Mouse (Mus musculus) embryonic facial prominence, embryonic 13.5 days (tissue): ENCODE data around the gene Dmbt1. TPM values are rescaled to one million over a fixed set of nuclear protein-coding genes. Genes with fewer than 3 reads are reported as not detected.

Experiments
- ATAC-seq: fragments of 200-750 bp; cut with Nextera tagmentation; 2 replicates; pipeline ENCODE4 v1.8.0; 2017; ENCODE audit warnings: low read depth; ENCODE audit not compliant: insufficient number of reproducible peaks, insufficient read depth, low FRiP score, low TSS enrichment
- H3K27ac ChIP-seq: fragments of 300-500 bp; sonication (generic); 2 replicates; pipeline ENCODE4 v1.5.1; 2015; ENCODE audit warnings: moderate library complexity, mild to moderate bottlenecking, inconsistent platforms
- H3K27me3 ChIP-seq: fragments of 300-500 bp; sonication (generic); 2 replicates; pipeline ENCODE4 v1.6.1; 2015; ENCODE audit warnings: mild to moderate bottlenecking, inconsistent platforms
- H3K36me3 ChIP-seq: fragments of 300-500 bp; sonication (generic); 2 replicates; pipeline ENCODE4 v1.6.1; 2015; ENCODE audit warnings: mild to moderate bottlenecking, inconsistent platforms
- H3K4me1 ChIP-seq: fragments of 300-500 bp; sonication (generic); 2 replicates; pipeline ENCODE4 v1.6.1; 2015; ENCODE audit warnings: inconsistent platforms
- H3K4me2 ChIP-seq: fragments of 300-500 bp; sonication (generic); 2 replicates; pipeline ENCODE4 v1.6.1; 2015; ENCODE audit warnings: moderate library complexity, mild to moderate bottlenecking, inconsistent platforms
- H3K4me3 ChIP-seq: fragments of 300-500 bp; sonication (generic); 2 replicates; pipeline ENCODE4 v1.5.1; 2015; ENCODE audit warnings: mild to moderate bottlenecking, inconsistent platforms
- H3K9ac ChIP-seq: fragments of 300-500 bp; sonication (generic); 2 replicates; pipeline ENCODE4 v1.6.1; 2015; ENCODE audit warnings: mild to moderate bottlenecking, inconsistent platforms
- H3K9me3 ChIP-seq: fragments of 300-500 bp; sonication (generic); 2 replicates; pipeline ENCODE4 v1.6.1; 2016; ENCODE audit warnings: inconsistent platforms
- whole genome bisulfite sequencing: fragments of 180-500 bp; shearing (Covaris S2); methylation state at CpG from one replicate; pipeline ENCODE4 v1.1.7; 2015; ENCODE audit warnings: mixed read lengths; 5-methylcytosine and 5-hydroxymethylcytosine counted together
- polyA plus RNA-seq: library from polyadenylated mRNA; unstranded; fragments of >200 nt; fragmentation: Nextera tagmentation; extraction: Ambion mirVana; gene quantifications from 2 replicates; pipeline ENCODE4 v1.2.1, GENCODE M21; 2015

Dmbt1 gene
- polyA plus RNA-seq, result 0.12 TPM in 1 of 2 replicates, not detected in the other

DNA sequence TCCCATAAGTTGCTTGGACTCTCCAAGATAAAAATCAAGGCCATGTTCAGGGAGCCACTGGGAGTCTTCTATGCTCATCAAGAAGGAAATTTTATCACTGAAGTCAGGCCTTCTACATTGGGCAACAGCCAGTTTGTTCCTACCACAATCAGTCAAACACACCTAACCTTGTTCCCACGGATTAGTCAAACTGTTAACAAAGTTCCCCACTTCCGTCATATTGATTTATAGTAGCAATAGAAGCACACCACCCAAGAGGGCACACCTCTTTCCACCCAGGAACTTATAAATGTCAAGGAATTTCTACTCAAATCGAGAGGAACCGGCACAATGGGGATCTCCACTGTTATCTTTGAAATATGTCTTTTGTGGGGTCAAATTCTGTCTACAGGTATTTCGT is at the start of gene Dmbt1:
Dmbt1 (plus strand) TSS at position 299 of the 400 bp plus-strand sequence.
- Histone ChIP-seq H3K4me2 (no peak within 1 kb of the TSS), H3K9ac (no peak within 1 kb of the TSS), H3K4me1 (no peaks in the 10 kb centered on the region), H3K27me3 (no peaks in the 10 kb centered on the region), H3K27ac (no peak within 1 kb of the TSS), H3K4me3 (no peak within 1 kb of the TSS), H3K36me3 (no peaks in the 10 kb centered on the region), H3K9me3 (no peaks in the 10 kb centered on the region)
- 81% methylated on average over 5 of the region's 5 CpGs for WGBS
- no peak for ATAC-seq

DNA sequence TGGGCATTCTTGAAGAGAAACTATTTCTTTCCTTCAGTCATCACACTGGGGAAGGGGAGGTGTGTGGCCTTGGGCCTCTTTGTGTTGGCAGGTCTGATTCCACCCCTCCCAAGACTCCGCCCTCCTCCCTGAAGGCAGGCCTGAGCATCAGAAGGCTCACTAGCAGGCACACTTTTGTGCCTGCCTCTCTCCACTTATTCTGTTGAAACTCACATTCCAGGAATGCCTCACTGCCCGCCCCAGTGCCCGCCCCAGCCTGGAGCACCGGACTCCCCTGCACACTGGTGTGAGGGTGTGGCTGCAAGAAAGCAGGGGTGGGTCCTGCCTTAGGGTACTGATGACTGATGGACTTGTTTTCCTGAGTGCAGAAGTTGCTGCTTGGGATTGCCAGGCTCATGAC is 49.5 kb upstream of the Dmbt1 start:
- peak; percentile 63 for ATAC-seq
- H3K36me3 ChIP-seq, result no peaks in the 10 kb centered on the region
- 30% methylated on average over 4 of the region's 4 CpGs for WGBS
- peak overlapping the region; percentile 51 for H3K27ac ChIP-seq
- no peak overlapping the region for H3K4me3 ChIP-seq
- H3K9me3 ChIP-seq, result no peaks in the 10 kb centered on the region
- H3K4me1 ChIP-seq, result peaks cover 23% of the 10 kb centered on the region
- H3K4me2 ChIP-seq, result no peak overlapping the region
- H3K9ac ChIP-seq, result no peak overlapping the region
- H3K27me3 ChIP-seq, result no peaks in the 10 kb centered on the region

GRCm38 (mm10) chr7:130982881-130983280 is 49.0 kb upstream of the Dmbt1 start:
- H3K4me1 ChIP-seq, result peaks cover 20% of the 10 kb centered on the region
- H3K27ac ChIP-seq, result no peak overlapping the region; the same call in 1 of the 2 replicates
- no peaks in the 10 kb centered on the region for H3K27me3 ChIP-seq
- no peak overlapping the region for H3K4me3 ChIP-seq
- no peak overlapping the region for H3K9ac ChIP-seq
- 65% methylated on average over 3 of the region's 3 CpGs for WGBS
- H3K4me2 ChIP-seq, result no peak overlapping the region
- no peaks in the 10 kb centered on the region for H3K9me3 ChIP-seq
- no peaks in the 10 kb centered on the region for H3K36me3 ChIP-seq
- ATAC-seq, result no peak

DNA sequence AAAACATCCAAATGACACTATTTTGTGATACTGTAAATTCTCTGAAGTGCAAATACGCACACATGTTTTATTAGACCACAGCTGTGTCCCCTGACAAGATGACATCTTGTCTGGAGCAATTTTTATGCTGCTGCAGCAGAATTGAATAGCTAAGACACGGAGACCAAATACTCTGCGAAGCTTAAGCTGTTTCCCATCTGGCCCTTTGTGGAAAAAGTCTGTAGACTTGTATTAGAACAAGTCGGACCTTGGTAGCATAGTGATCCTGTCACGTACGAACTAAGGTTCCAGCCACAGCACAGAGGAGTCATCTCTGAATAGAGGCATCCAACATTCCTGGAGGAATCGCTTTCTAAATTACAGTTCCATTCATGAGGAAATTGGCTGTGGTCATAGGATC is 47.6 kb upstream of the Dmbt1 start:
- no peaks in the 10 kb centered on the region for H3K9me3 ChIP-seq
- peaks cover 22% of the 10 kb centered on the region for H3K4me1 ChIP-seq
- no peak overlapping the region for H3K27ac ChIP-seq
- no peak for ATAC-seq
- H3K4me3 ChIP-seq, result no peak overlapping the region
- WGBS, result 69% methylated on average over 7 of the region's 7 CpGs
- no peak overlapping the region for H3K9ac ChIP-seq
- H3K36me3 ChIP-seq, result no peaks in the 10 kb centered on the region
- no peak overlapping the region for H3K4me2 ChIP-seq
- no peaks in the 10 kb centered on the region for H3K27me3 ChIP-seq

DNA sequence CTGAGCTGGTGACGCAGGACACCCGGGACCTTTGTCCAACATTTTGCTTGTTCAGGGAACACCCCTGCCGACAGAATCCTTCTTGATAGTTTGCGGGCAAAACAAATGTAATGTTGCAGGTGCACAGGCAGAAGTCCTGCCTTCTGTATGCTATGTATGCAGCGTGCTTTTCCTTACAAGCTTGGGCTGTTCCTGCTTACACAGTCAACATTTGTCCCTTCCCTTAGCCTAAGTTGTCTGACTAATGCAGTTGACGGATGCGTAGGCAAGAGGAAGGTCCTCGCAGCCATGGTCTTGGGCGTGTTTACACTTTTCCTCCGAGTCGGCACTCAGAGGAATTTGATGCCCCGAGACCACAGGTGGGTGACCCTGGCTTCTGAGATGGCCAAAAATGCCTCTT is 46.7 kb upstream of the Dmbt1 start:
- no peak for ATAC-seq
- no peak overlapping the region for H3K27ac ChIP-seq

GRCm38 (mm10) chr7:130985716-130986115 is 46.1 kb upstream of the Dmbt1 start:
- 90% methylated on average over 3 of the region's 3 CpGs for WGBS

More for the DNA sequence above, 46.7 kb upstream of the Dmbt1 start:
- no peak overlapping the region for H3K4me3 ChIP-seq
- H3K27me3 ChIP-seq, result no peaks in the 10 kb centered on the region
- H3K9ac ChIP-seq, result no peak overlapping the region
- H3K36me3 ChIP-seq, result no peaks in the 10 kb centered on the region
- WGBS, result 91% methylated on average over 12 of the region's 12 CpGs
- H3K4me1 ChIP-seq, result peaks cover 22% of the 10 kb centered on the region
- no peaks in the 10 kb centered on the region for H3K9me3 ChIP-seq
- H3K4me2 ChIP-seq, result no peak overlapping the region

DNA sequence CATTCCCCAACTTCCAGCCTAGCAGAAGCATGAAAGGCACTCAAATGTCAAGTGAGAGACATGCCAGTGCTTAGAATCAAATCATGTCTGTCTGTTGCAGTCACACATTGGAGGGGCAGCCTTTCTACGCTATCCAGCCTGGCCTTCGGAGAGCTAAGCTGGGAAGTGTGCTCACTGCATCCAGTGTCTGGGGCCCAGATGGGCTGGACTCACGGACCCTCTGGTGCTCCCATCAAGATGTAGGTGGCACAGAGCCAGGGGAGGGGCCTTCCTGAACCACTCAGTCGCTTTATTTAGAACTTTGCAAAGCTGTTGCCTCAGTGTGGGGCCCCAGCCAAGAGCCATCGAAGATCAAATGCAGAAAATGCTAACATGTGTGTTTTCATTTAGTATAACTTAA is 43.7 kb upstream of the Dmbt1 start:
- Histone ChIP-seq H3K9ac (no peak overlapping the region), H3K4me1 (peaks cover 13% of the 10 kb centered on the region), H3K36me3 (no peaks in the 10 kb centered on the region), H3K27ac (peak overlapping the region; percentile 28; the same call in 1 of the 2 replicates), H3K4me3 (no peak overlapping the region), H3K9me3 (no peaks in the 10 kb centered on the region), H3K4me2 (no peak overlapping the region), H3K27me3 (no peaks in the 10 kb centered on the region)
- no peak for ATAC-seq
- WGBS, result 43% methylated on average over 5 of the region's 5 CpGs

More at GRCm38 (mm10) chr7:130985716-130986115, 46.1 kb upstream of the Dmbt1 start:
- no peak overlapping the region for H3K4me2 ChIP-seq
- no peaks in the 10 kb centered on the region for H3K9me3 ChIP-seq
- no peak overlapping the region for H3K9ac ChIP-seq
- H3K36me3 ChIP-seq, result no peaks in the 10 kb centered on the region
- no peak overlapping the region for H3K27ac ChIP-seq
- no peak overlapping the region for H3K4me3 ChIP-seq
- H3K27me3 ChIP-seq, result no peaks in the 10 kb centered on the region
- no peak for ATAC-seq
- H3K4me1 ChIP-seq, result peaks cover 22% of the 10 kb centered on the region

- H3K4me2 ChIP-seq, result no peak overlapping the region
- no peak overlapping the region for H3K9ac ChIP-seq
- no peak overlapping the region for H3K27ac ChIP-seq
- no peaks in the 10 kb centered on the region for H3K9me3 ChIP-seq
- no peaks in the 10 kb centered on the region for H3K36me3 ChIP-seq
- ATAC-seq, result no peak
- no peaks in the 10 kb centered on the region for H3K27me3 ChIP-seq
- peaks cover 10% of the 10 kb centered on the region for H3K4me1 ChIP-seq
- whole genome bisulfite sequencing, result 62% methylated on average over 3 of the region's 3 CpGs
- H3K4me3 ChIP-seq, result no peak overlapping the region
Measured at GRCm38 (mm10) chr7:130989371-130989770, 42.5 kb upstream of the Dmbt1 start.

GRCm38 (mm10) chr7:130991174-130991789 is 40.6 kb upstream of the Dmbt1 start:
- 81% methylated on average over 13 of the region's 13 CpGs for WGBS
- ATAC-seq, result no peak
- no peaks in the 10 kb centered on the region for H3K9me3 ChIP-seq

GRCm38 (mm10) chr7:130993907-130994306 is 37.9 kb upstream of the Dmbt1 start:
- WGBS, result 46% methylated on average over 8 of the region's 8 CpGs
- H3K36me3 ChIP-seq, result no peaks in the 10 kb centered on the region

More at GRCm38 (mm10) chr7:130991174-130991789, 40.6 kb upstream of the Dmbt1 start:
- no peak overlapping the region for H3K4me3 ChIP-seq
- no peak overlapping the region for H3K27ac ChIP-seq
- H3K4me2 ChIP-seq, result no peak overlapping the region
- peaks cover 10% of the 10 kb centered on the region for H3K4me1 ChIP-seq
- H3K27me3 ChIP-seq, result no peaks in the 10 kb centered on the region
- no peaks in the 10 kb centered on the region for H3K36me3 ChIP-seq
- H3K9ac ChIP-seq, result no peak overlapping the region

GRCm38 (mm10) chr7:131001976-131002726 is 29.7 kb upstream of the Dmbt1 start:
- peaks cover 14% of the 10 kb centered on the region for H3K9me3 ChIP-seq
- no peak overlapping the region for H3K4me2 ChIP-seq
- no peaks in the 10 kb centered on the region for H3K36me3 ChIP-seq
- no peaks in the 10 kb centered on the region for H3K4me1 ChIP-seq
- WGBS, result 88% methylated on average over 12 of the region's 12 CpGs
- H3K9ac ChIP-seq, result no peak overlapping the region
- H3K27ac ChIP-seq, result no peak overlapping the region
- ATAC-seq, result no peak
- H3K27me3 ChIP-seq, result no peaks in the 10 kb centered on the region
- H3K4me3 ChIP-seq, result no peak overlapping the region

More at GRCm38 (mm10) chr7:130993907-130994306, 37.9 kb upstream of the Dmbt1 start:
- no peaks in the 10 kb centered on the region for H3K9me3 ChIP-seq
- ATAC-seq, result no peak
- H3K27me3 ChIP-seq, result no peaks in the 10 kb centered on the region
- no peak overlapping the region for H3K4me2 ChIP-seq
- no peak overlapping the region for H3K27ac ChIP-seq
- H3K9ac ChIP-seq, result no peak overlapping the region
- no peak overlapping the region for H3K4me3 ChIP-seq
- no peaks in the 10 kb centered on the region for H3K4me1 ChIP-seq

DNA sequence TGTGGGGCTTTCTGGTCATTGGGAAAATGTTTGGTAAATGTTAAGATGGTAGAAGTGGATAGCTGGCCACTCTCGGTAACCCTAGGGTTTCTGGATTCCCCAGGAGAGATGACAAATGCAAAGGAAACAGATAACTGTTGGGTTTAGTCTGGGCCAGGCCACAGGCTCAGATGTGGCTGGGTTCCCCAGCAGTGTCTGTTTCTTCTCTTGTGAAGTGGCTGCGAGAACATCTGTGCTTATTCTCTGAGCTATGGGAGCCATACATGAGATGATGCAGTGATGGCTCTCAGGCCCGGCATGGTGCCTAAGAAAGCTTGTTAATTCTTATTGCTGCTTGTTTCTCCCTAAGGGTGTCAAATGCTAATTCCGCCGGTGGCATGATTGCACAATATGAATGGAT is 27.8 kb upstream of the Dmbt1 start:
- H3K27me3 ChIP-seq, result no peaks in the 10 kb centered on the region
- H3K9ac ChIP-seq, result no peak overlapping the region
- H3K4me3 ChIP-seq, result no peak overlapping the region
- ATAC-seq, result no peak
- no peak overlapping the region for H3K27ac ChIP-seq
- no peak overlapping the region for H3K4me2 ChIP-seq
- no peaks in the 10 kb centered on the region for H3K36me3 ChIP-seq
- WGBS, result 88% methylated on average over 5 of the region's 5 CpGs
- H3K4me1 ChIP-seq, result no peaks in the 10 kb centered on the region
- peaks cover 14% of the 10 kb centered on the region for H3K9me3 ChIP-seq
